Mouse (Mus musculus) ZHBTc4 (cell line): ENCODE measurements at regions not wholly inside any gene's neighbourhood (a gene's known extent, or its start where the extent isn't known, plus 50 kb on each side); places are given as distances from the start of the nearest gene placed in this dataset.

ENCODE experiments used
- DNase-seq: peaks from one replicate; pipeline ENCODE4 v3.0.0-alpha.2; 2011; ENCODE audit warnings: low read depth, low spot score

DNA sequence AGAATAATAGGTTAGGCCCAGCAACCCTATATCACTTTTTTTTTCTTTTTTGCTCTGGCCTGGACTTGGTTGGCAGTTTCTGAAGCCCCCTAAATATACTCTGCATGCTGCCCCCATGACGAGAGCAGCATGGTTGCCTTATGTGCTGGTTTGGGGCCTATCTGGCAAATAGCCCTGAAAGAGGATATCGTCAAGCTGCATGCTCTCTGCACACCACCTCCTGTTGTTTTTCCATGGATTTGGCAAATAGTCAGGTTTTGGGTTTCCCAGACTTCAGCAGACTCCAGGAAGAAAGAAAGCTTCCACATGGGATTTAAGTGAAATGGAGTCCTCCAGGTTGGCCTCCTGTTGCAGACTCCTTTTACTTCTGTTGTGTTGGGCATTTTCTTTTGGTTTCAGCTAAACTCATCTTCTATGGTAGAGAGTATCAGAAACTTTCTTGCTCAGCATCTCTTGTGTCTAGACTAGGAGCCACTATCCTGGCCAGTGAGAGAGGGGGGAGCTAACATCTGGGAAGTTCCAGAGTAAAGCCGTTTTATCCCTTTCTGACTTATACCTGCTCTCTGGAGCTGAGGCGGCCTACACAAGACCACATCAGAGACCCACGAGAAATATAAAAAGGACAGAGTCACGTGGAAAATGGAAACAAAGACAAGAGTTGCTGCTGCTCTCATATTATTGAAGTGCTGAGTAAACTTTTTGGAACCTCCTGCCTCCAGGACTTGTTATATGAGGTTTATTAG, 140.4 kb upstream of the Egfl6 start:
- DNase-seq = no peak

DNA sequence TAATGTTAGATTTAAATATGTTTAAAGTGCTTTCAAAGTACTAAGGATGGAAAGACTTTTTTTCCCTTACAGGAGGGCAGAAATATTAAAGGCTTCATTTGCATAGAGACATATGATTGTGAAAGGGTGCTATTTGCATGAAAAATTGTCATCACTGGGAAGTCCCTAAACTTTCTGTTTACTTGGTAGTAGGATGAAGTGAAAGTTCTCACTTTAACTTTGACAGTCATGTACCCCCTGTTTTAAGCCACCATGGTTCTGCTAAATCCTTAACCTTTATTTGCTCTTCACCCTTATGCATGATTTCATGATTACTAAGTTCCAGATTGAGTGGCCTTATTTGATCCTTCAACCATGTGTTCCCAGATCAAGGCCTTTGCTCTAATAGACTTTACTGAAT, 132.6 kb upstream of the Egfl6 start:
- DNase-seq = no peak

DNA sequence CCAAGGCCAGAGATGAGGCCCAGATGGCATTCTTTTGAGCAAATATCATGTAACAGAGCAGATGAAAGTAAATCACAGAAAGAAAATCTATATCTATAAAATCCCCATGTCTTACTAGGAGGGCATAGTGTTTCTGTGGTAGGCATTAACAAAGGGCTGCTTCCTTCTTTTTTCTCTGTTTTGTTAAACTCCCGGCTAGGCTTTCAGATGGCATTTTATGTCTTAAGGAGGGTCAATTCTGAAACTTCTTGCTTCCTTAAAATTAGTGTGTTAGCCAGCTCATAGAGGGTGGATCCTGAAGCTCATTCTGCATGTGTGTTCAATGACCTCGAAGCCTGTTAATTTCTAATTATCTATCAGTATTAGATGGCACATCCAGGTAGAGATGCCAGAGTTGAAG, 123.8 kb upstream of the Egfl6 start:
- DNase-seq = no peak

DNA sequence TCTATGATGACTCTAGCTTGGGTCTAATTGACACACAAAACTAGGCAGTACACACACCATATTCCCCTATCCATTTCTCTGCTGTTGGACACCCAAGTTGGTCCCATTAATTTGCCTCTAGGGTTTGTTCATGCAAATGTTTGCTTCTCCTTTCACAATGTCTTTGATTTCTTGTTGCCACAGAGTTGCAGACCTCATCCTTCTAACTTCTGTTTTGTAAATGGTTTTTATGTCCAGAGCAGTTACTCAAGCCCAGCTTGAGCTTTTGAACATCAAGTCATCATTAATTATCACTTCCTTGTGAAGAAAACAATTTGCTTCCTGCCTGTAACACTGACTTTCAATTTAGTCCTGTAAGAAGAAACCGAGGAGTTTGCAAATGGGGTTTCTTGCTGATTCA, 122.6 kb upstream of the Egfl6 start:
- no peak for DNase-seq

DNA sequence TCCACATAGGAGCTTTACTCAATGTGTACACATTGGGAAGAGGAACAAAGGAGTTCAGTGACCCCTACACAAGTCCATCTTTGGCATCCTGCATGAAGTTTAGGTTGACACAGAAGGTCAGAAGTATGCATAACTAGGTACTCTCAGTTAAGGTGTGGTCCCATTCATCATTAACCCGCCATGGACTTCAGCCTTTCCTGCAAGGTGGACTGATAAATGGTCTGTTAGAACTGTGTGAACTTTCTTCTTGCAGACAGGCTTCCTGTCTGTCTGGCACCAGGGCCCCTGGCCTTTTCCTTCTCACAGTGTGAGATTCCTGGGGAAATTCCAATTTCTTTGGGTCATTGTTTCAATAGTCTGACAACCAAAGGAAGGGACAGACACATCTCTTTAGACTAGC, 121.5 kb upstream of the Egfl6 start:
- DNase-seq = no peak

DNA sequence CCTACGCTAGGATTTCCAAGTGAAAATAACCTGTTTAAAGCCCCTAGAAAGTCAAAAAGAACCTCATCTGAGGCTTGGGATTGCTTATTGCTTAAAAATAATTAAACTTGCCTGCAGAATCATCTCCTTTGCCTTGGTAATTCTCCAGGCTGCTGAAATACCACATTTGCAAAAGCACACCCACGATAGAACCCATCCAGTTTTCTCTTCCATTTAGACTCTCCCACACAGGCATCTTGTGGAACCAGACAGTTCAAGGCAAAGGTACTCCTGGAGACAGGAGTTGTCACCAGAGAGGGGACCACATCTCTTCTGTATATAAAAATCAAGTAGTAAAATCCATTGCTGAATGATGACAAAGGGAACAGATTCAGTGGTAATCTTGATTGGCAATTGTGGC, 118.8 kb upstream of the Egfl6 start:
- no peak for DNase-seq

DNA sequence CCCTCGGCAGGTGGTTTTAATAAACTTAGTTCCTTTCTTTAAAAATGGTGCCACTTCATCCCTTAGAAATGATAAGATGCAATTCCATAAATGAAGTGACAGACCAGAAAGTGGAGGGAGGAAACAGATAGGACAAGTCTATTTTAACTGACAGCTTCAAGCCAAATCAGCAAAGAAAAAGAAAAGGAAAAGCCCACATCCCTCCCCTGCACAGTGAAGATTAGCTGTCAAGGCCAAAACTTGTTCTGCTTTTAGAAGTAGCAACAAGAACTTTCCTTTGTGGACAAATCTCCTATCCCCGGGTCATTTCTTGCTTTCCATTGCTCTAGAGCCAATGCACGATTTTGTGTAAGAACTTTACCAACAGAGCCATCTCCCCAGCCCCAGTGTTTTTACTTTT, 108.7 kb upstream of the Egfl6 start:
- DNase-seq = no peak

DNA sequence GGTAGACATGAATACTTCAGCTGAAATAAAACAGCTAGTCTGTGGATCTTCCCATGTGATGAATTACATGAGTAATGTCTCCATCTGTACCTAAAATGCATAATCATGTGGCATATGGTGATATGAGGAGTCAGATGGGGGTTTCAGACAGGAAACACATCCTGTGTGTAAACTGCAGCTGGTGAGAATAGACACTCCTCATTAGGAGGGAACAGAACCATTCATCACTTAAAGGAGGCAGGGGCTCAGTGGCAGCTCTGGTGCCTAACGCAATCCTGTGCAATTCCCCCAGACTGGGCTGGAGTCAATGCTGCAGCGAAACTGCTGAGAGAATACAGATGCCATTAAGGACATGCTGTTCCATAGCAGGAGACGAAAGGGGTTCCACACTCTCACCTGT, 103.3 kb upstream of the Egfl6 start:
- DNase-seq = no peak

DNA sequence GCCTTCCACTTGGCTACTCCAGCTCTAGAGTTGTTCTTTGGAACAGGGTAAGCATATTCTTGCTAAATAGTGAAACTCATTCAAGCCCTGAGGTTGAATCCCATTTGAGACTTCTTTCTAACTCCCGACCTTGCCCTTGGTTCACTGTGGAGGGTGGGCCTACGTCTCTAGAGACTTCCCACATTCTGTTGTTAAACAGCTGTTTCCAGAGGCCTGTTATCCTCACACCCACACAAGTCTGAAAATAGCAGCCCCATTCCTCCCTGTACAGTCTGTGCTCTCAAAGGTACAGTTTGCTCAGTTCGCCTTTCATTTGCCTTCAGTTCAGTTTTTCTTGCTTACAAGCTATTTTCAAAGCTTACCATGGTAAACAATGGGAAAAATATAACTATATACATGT, 87.9 kb upstream of the Egfl6 start:
- no peak for DNase-seq

DNA sequence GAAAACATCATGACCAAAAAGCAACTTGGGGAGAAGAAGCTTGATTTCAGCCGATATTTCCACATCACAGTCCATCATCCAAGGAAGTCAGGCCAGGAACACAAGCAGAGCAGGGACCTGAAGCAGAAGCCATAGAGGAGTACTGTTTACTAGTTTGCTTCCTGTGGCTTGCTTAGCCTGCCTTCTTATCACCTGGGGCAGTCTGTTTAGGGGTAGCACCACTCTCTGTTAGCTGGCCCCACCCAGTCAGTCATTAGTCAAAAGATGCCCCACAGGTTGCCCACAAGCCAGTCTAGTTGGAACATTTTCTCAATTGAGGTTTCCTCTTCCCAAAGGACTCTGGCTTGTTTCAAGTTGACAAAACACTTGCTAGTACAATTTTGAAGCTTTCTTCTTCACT, 87.1 kb upstream of the Egfl6 start:
- no peak for DNase-seq

DNA sequence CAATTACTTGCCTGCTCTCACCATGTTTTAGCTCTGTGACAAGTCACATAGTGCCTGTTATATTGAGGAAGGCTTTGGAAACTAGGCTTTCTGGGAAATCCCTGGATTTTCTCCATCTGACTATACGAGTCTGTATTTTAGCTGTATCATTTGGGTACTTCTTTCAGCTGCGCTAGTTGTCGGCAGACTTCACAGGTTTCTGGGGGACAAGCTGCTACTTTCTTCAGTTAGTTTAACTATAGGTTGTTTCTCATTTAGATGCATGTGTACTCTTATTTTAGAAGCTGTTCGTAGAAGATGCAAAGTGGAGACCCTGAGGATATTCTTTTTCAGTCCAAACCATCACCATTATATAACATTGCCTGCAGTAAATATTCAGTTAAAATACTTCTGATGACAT, 86.3 kb upstream of the Egfl6 start:
- no peak for DNase-seq

DNA sequence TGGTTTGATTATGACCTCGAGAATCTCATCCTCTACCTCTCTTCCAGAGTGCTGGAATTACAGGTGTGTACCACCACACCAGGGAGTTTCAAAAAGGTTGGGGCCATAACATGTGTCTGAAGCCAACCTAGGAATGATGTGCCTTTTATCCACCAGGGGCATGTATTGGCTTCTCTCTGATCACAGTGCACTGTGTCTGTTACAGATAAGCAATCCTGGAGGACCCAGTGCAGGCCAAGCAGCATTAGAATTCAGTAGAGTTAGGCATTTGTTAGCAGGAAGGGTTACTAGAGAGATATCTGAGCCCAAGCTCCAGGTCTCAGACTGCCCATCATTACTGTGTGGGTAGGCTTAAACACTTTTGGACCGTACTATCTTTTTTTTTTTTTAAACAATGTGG, 80.8 kb upstream of the Egfl6 start:
- DNase-seq = no peak

DNA sequence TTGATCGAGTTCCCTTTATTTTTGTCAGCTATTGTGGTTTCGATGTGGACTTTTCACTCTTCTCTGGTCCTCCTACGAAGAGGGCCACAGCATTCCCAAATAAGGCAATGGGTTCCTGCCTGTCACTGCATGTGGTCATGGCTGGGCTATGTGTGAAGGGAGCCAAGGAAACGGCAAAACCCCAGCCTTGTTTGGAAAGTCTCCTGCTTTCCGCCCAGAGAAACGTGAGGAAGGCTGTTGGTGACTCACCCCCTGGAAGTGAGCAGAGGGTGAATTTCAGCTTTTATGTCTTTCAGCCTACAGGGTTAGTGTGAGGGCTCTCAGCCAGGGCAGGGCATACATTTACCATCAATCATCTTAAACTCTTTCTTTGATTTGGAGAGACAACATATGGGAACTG, 76.3 kb upstream of the Egfl6 start:
- no peak for DNase-seq

DNA sequence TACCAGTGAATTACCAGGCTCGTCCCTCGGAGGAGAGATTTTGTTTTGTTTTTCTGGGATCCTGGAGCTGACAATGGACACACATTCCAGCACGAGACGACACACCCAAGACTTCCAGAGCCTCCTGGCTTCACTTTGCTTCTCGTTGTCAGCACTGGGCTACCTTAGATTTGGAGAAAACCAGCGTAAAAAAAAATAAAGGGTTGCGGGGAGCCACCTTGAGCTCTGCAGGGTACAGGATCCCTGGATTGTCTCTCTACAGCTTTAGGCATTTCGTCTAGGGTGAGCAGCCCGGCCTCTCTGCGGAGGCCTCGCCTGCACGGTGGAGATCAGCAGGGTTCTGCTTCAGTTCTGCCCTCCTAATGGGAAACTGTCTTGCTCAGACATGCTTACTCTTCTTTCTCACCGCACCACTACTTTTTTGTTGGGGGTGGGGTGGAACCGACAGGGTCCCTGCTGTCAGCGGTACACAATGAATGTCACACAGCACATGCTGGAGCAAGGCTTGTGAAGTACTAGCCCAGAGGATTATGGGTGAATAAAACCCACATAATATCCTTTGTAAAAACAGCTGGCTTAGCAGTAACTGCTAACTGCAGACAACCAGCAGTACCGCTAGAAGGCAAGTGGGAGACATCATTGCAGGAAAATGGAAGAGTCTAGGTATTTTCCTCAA, 75.7 kb upstream of the Egfl6 start:
- DNase-seq = peak; percentile 85

DNA sequence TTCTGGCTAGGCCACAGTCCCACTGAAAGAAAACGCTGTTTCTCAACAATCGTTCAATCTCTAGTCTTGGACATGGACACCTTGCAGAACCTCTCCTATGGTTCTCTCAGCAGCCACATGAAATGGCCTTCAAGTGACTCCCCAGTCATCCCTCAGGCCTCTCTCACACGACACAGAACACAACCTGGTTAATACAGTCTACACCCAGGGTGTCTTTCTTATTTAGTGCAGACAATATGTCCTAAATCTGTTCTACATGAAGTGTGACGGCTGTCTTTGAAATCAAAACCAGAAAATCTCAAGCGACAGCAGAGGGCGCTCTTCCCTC, 75.2 kb upstream of the Egfl6 start:
- no peak for DNase-seq

DNA sequence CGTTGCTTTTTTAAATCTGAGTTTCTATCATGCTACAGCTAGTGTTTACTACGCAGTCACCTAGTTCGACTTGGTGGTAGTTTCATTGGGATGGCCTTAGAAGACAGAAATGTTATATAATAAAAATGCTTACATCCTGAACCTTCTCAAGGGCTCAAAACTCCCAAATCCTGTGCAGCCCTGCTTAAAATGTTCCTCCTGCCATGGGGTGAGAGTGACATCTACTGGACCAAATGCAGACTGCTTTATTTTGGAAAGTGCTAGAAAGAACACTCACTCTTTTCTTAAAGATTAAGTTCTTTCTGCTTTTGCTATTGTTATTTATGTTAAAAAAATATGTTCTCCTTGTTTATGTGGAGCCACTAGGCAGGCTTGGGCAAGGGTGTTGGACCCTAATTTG, 66.9 kb upstream of the Egfl6 start:
- peak; percentile 48 for DNase-seq

DNA sequence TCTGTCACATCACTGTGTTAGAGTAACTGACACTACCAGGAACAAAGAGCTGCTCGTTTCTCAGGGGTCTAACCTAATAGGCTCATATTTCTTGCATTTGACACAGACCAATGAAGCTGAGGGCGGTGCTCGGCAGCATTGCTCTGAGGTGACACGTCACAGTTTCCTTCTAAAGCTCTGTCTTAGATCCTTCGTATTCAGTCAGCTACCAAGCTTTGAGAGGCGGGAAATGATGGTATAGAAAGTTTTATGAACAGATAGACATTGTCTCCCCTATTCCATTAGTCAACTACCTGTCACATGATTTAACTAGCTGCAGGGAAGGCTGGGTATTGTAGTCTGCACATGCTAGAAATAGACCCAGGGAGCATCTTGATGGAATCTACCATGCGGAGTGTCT, 60.2 kb upstream of the Egfl6 start:
- DNase-seq = no peak

DNA sequence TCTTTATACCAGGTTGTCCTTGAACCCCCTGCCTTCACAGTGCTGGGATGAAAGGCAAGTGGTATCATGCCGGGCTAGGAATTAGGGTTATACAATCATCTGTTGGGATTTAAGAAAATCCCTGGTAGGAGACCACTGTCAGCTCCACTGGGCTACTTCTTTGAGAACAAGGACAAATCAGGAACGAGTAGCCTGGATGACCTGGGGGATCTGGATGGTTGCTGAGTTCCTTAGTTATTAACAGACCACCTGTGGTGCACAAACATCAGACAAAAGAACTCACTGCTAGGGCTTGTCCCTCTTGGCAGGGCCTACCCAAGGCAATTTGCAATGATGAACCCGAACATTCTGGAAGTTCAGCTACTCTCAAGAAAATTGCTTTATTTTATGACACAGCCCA, 55.7 kb upstream of the Egfl6 start:
- DNase-seq = peak; percentile 54

DNA sequence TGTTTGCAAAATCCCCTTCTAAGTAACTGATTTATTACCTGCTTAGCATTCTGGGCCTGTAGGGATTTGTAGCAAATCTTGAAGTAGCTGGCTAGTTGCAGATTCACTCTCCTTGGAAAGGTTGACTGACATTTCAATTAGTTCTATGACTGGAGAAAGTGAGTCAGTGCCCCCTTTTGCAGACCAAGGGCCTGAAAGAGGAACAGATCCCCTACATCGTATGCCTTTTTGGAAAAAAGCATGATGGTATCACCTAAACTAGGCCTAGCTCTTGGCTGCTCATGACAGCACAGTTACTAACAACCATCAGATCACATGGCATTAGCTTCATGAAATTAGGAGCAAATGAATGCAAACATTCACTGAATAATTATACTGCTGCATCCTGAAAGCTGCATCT, 54.7 kb upstream of the Egfl6 start:
- no peak for DNase-seq
